Mouse (Mus musculus) forebrain, embryonic 16.5 days (tissue): ENCODE measurements around the gene Nsun5. TPM values are rescaled to one million over a fixed set of nuclear protein-coding genes. Genes with fewer than 3 reads are reported as not detected.

Experiments
- ATAC-seq: fragments of 200-750 bp; cut with Nextera tagmentation; 2 replicates; pipeline ENCODE4 v1.8.0; 2017; ENCODE audit warnings: mild to moderate bottlenecking, moderate library complexity
- H3K27ac ChIP-seq: fragments of 300-500 bp; sonication (generic); 2 replicates; pipeline ENCODE4 v1.5.1; 2014; ENCODE audit warnings: low read length, control low read depth
- H3K27me3 ChIP-seq: fragments of 300-500 bp; sonication (generic); replicated peaks from 2 replicates; pipeline ENCODE4 v1.6.1; 2014; ENCODE audit warnings: low read length; ENCODE audit not compliant: control insufficient read depth, insufficient read depth
- H3K36me3 ChIP-seq: fragments of 300-500 bp; sonication (generic); 2 replicates; pipeline ENCODE4 v1.6.1; 2014; ENCODE audit not compliant: control insufficient read depth, insufficient read depth
- H3K4me1 ChIP-seq: fragments of 300-500 bp; sonication (generic); replicated peaks from 2 replicates; pipeline ENCODE4 v1.6.1; 2014; ENCODE audit warnings: low read length; ENCODE audit not compliant: control insufficient read depth, insufficient read depth
- H3K4me2 ChIP-seq: fragments of 300-500 bp; sonication (generic); 2 replicates; pipeline ENCODE4 v1.6.1; 2014; ENCODE audit warnings: mild to moderate bottlenecking, low read length, control low read depth
- H3K4me3 ChIP-seq: fragments of 300-500 bp; sonication (generic); replicated peaks from 2 replicates; pipeline ENCODE4 v1.5.1; 2014; ENCODE audit warnings: mild to moderate bottlenecking, low read length, control low read depth
- H3K9ac ChIP-seq: fragments of 300-500 bp; sonication (generic); replicated peaks from 2 replicates; pipeline ENCODE4 v1.6.1; 2014; ENCODE audit warnings: low read depth, low read length, control low read depth
- H3K9me3 ChIP-seq: fragments of 300-500 bp; sonication (generic); 2 replicates; pipeline ENCODE4 v1.6.1; 2016; ENCODE audit warnings: low read length; ENCODE audit not compliant: control insufficient read depth
- WGBS: fragments of 180-500 bp; shearing (Covaris S2); extraction: QIAGEN DNeasy Blood & Tissue Kit; methylation state at CpG from one replicate; pipeline ENCODE4 v1.1.7; 2014; 5-methylcytosine and 5-hydroxymethylcytosine counted together
- polyA plus RNA-seq: library from polyadenylated mRNA; unstranded; fragments of >200 nt; fragmentation: Nextera tagmentation; extraction: Ambion mirVana; gene quantifications from 2 replicates; pipeline ENCODE4 v1.2.1, GENCODE M21; 2015

Gene Nsun5
- polyA plus RNA-seq, 1 experiment from 2014 or later = 41.8 TPM

- 67% methylated on average over 4 of the region's 4 CpGs for WGBS
- H3K36me3 ChIP-seq = no peaks in the 10 kb centered on the region
- ATAC-seq = no peak
- H3K4me1 ChIP-seq = no peaks in the 10 kb centered on the region
- H3K9me3 ChIP-seq = peaks cover 2% of the 10 kb centered on the region; the same call in 1 of the 2 replicates
- H3K4me3 ChIP-seq = no peak overlapping the region
- no peak overlapping the region for H3K9ac ChIP-seq
- no peak overlapping the region for H3K4me2 ChIP-seq
- H3K27me3 ChIP-seq = no peaks in the 10 kb centered on the region
- H3K27ac ChIP-seq = no peak overlapping the region
Observed at GRCm38 (mm10) chr5:135347511-135348011, 22.2 kb upstream of the Nsun5 start.

- Histone ChIP-seq H3K9me3 (peaks cover 2% of the 10 kb centered on the region; the same call in 1 of the 2 replicates), H3K9ac (no peak within 1 kb of the TSS), H3K4me2 (no peak within 1 kb of the TSS), H3K36me3 (no peaks in the 10 kb centered on the region), H3K4me1 (no peaks in the 10 kb centered on the region), H3K4me3 (no peak within 1 kb of the TSS), H3K27ac (no peak within 1 kb of the TSS), H3K27me3 (0 out of 2 replicates have a peak, but pooled peaks cover 2% of the 10 kb centered on the region)
- 91% methylated on average over 35 of the region's 35 CpGs for whole genome bisulfite sequencing
- ATAC-seq = no peak
Observed at GRCm38 (mm10) chr5:135349862-135350261, 19.9 kb upstream of the Nsun5 start, which contains the start of gene Fkbp6. TSS of gene Fkbp6 (minus strand) at chr5:135350044.

GRCm38 (mm10) chr5:135351606-135352005 lies 18.1 kb upstream of the Nsun5 start:
- ATAC-seq = no peak

GRCm38 (mm10) chr5:135352995-135353394 lies 16.8 kb upstream of the Nsun5 start, which contains the start of gene Trim50:
TSS of gene Trim50 (plus strand) at chr5:135353295.
- H3K9me3 ChIP-seq = peaks cover 6% of the 10 kb centered on the region; the same call in 1 of the 2 replicates
- WGBS = 66% methylated on average over 9 of the region's 9 CpGs
- H3K4me3 ChIP-seq = no peak within 1 kb of the TSS
- H3K4me1 ChIP-seq = no peaks in the 10 kb centered on the region
- H3K27me3 ChIP-seq = 0 out of 2 replicates have a peak, but pooled peaks cover 2% of the 10 kb centered on the region
- H3K36me3 ChIP-seq = no peaks in the 10 kb centered on the region
- ATAC-seq = no peak
- H3K4me2 ChIP-seq = no peak within 1 kb of the TSS
- H3K9ac ChIP-seq = no peak within 1 kb of the TSS
- no peak within 1 kb of the TSS for H3K27ac ChIP-seq

More at GRCm38 (mm10) chr5:135351606-135352005, 18.1 kb upstream of the Nsun5 start:
- 90% methylated on average over 13 of the region's 13 CpGs for WGBS
- no peaks in the 10 kb centered on the region for H3K36me3 ChIP-seq
- no peak overlapping the region for H3K27ac ChIP-seq
- 0 out of 2 replicates have a peak, but pooled peaks cover 2% of the 10 kb centered on the region for H3K27me3 ChIP-seq
- H3K4me3 ChIP-seq = no peak overlapping the region
- H3K4me2 ChIP-seq = no peak overlapping the region
- H3K4me1 ChIP-seq = no peaks in the 10 kb centered on the region
- H3K9ac ChIP-seq = no peak overlapping the region
- H3K9me3 ChIP-seq = peaks cover 2% of the 10 kb centered on the region; the same call in 1 of the 2 replicates

GRCm38 (mm10) chr5:135353564-135353963 lies 16.2 kb upstream of the Nsun5 start:
- Histone ChIP-seq H3K27me3 (0 out of 2 replicates have a peak, but pooled peaks cover 2% of the 10 kb centered on the region), H3K4me2 (no peak overlapping the region), H3K9me3 (peaks cover 6% of the 10 kb centered on the region; the same call in 1 of the 2 replicates), H3K4me1 (no peaks in the 10 kb centered on the region), H3K4me3 (no peak overlapping the region), H3K27ac (no peak overlapping the region), H3K9ac (no peak overlapping the region), H3K36me3 (no peaks in the 10 kb centered on the region)
- WGBS = 17% methylated on average over 20 of the region's 20 CpGs
- ATAC-seq = no peak

- H3K4me1 ChIP-seq = no peaks in the 10 kb centered on the region
- no peak overlapping the region for H3K27ac ChIP-seq
- H3K9me3 ChIP-seq = 0 out of 2 replicates have a peak, but pooled peaks cover 4% of the 10 kb centered on the region
- 33% methylated on average over 1 of the region's 1 CpGs for WGBS
- H3K9ac ChIP-seq = no peak overlapping the region
- H3K27me3 ChIP-seq = 0 out of 2 replicates have a peak, but pooled peaks cover 2% of the 10 kb centered on the region
- no peak overlapping the region for H3K4me2 ChIP-seq
- no peak overlapping the region for H3K4me3 ChIP-seq
- H3K36me3 ChIP-seq = no peaks in the 10 kb centered on the region
- ATAC-seq = no peak
Observed at GRCm38 (mm10) chr5:135356090-135356489, 13.7 kb upstream of the Nsun5 start.

- ATAC-seq = no peak
- Histone ChIP-seq H3K4me3 (no peak overlapping the region), H3K9ac (no peak overlapping the region), H3K4me1 (no peaks in the 10 kb centered on the region), H3K36me3 (no peaks in the 10 kb centered on the region), H3K9me3 (0 out of 2 replicates have a peak, but pooled peaks cover 4% of the 10 kb centered on the region), H3K4me2 (no peak overlapping the region), H3K27me3 (0 out of 2 replicates have a peak, but pooled peaks cover 2% of the 10 kb centered on the region), H3K27ac (no peak overlapping the region)
- WGBS = 94% methylated on average over 2 of the region's 2 CpGs
Observed at GRCm38 (mm10) chr5:135357556-135357955, 12.2 kb upstream of the Nsun5 start.

GRCm38 (mm10) chr5:135359772-135360171 lies 10.0 kb upstream of the Nsun5 start:
- Histone ChIP-seq H3K4me3 (no peak overlapping the region), H3K4me2 (no peak overlapping the region), H3K4me1 (no peaks in the 10 kb centered on the region), H3K9ac (no peak overlapping the region), H3K27ac (no peak overlapping the region), H3K36me3 (no peaks in the 10 kb centered on the region), H3K9me3 (0 out of 2 replicates have a peak, but pooled peaks cover 4% of the 10 kb centered on the region), H3K27me3 (no peaks in the 10 kb centered on the region)
- 88% methylated on average over 2 of the region's 2 CpGs for WGBS
- ATAC-seq = no peak

- no peak overlapping the region for H3K4me2 ChIP-seq
- no peak overlapping the region for H3K27ac ChIP-seq
- WGBS = 83% methylated on average over 3 of the region's 3 CpGs
- no peaks in the 10 kb centered on the region for H3K36me3 ChIP-seq
- ATAC-seq = no peak
- H3K9me3 ChIP-seq = 0 out of 2 replicates have a peak, but pooled peaks cover 2% of the 10 kb centered on the region
- no peaks in the 10 kb centered on the region for H3K4me1 ChIP-seq
- H3K4me3 ChIP-seq = no peak overlapping the region
- H3K9ac ChIP-seq = no peak overlapping the region
- no peaks in the 10 kb centered on the region for H3K27me3 ChIP-seq
Observed at GRCm38 (mm10) chr5:135362572-135362971, 7.2 kb upstream of the Nsun5 start.
